Mouse (Mus musculus) adrenal gland, postnatal 10 days (tissue): ENCODE data around the gene Foxf2. TPM values are rescaled to one million over a fixed set of nuclear protein-coding genes. Genes with fewer than 3 reads are reported as not detected.

ENCODE experiments used
- DNase-seq: peaks from one replicate; pipeline ENCODE4 v3.0.0; 2021; ENCODE audit warnings: mixed read lengths
- long read RNA-seq, 2 experiments: library from polyadenylated mRNA; stranded (forward); transcript quantifications; one replicate each; pipeline ENCODE4 v2.0.0; 2021
- total RNA-seq, 2 experiments: library from RNA; stranded (reverse); gene quantifications; 2 replicates each; pipeline ENCODE4 v1.2.3; 2021

Foxf2 gene
- total RNA-seq, result not detected
- long read RNA-seq, experiment 1, result 0 reads
- long read RNA-seq, experiment 2, result 0 reads

- DNase-seq, result no peak
These were observed at the start of gene Foxf2 for GRCm38 (mm10) chr13:31625333-31626101. Gene Foxf2, plus strand, starts transcription at chr13:31625816.

GRCm38 (mm10) chr13:31576696-31577095, 48.9 kb upstream of the Foxf2 start:
- no peak for DNase-seq

GRCm38 (mm10) chr13:31577576-31577975, 48.0 kb upstream of the Foxf2 start:
- no peak for DNase-seq

GRCm38 (mm10) chr13:31578389-31578788, 47.2 kb upstream of the Foxf2 start:
- peak; percentile 9 for DNase-seq

- DNase-seq, result no peak
These were observed 45.8 kb upstream of the Foxf2 start for GRCm38 (mm10) chr13:31579866-31580265.

GRCm38 (mm10) chr13:31587341-31587740, 38.3 kb upstream of the Foxf2 start:
- DNase-seq, result peak; percentile 54

- DNase-seq, result no peak
These were observed 26.0 kb upstream of the Foxf2 start for GRCm38 (mm10) chr13:31599576-31599975.

GRCm38 (mm10) chr13:31603964-31604363, 21.7 kb upstream of the Foxf2 start:
- DNase-seq, result no peak

GRCm38 (mm10) chr13:31614724-31615465, 10.7 kb upstream of the Foxf2 start:
- DNase-seq, result no peak

GRCm38 (mm10) chr13:31615561-31616165, 10.0 kb upstream of the Foxf2 start:
- DNase-seq, result no peak

- DNase-seq, result no peak
These were observed 7.6 kb upstream of the Foxf2 start for GRCm38 (mm10) chr13:31618001-31618400.

GRCm38 (mm10) chr13:31618416-31618815, 7.2 kb upstream of the Foxf2 start:
- peak; percentile 81 for DNase-seq

GRCm38 (mm10) chr13:31618919-31619655, 6.5 kb upstream of the Foxf2 start:
- no peak for DNase-seq

GRCm38 (mm10) chr13:31619826-31620498, 5.7 kb upstream of the Foxf2 start:
- no peak for DNase-seq

GRCm38 (mm10) chr13:31620499-31620847, 5.1 kb upstream of the Foxf2 start:
- no peak for DNase-seq

- no peak for DNase-seq
These were observed 4.7 kb upstream of the Foxf2 start for GRCm38 (mm10) chr13:31620937-31621336.

- DNase-seq, result no peak
These were observed 3.9 kb upstream of the Foxf2 start for GRCm38 (mm10) chr13:31621741-31622140.

- no peak for DNase-seq
These were observed 3.2 kb upstream of the Foxf2 start for GRCm38 (mm10) chr13:31622371-31622770.

- no peak for DNase-seq
These were observed 2.3 kb upstream of the Foxf2 start for GRCm38 (mm10) chr13:31623291-31623690.

- DNase-seq, result no peak
These were observed 1.4 kb upstream of the Foxf2 start for GRCm38 (mm10) chr13:31623906-31624860.

GRCm38 (mm10) chr13:31624966-31625332, 667 bp upstream of the Foxf2 start:
- DNase-seq, result no peak
